Mouse (Mus musculus) limb, embryonic 14.5 days (tissue): Measurements from ENCODE around the gene Ankrd13b. TPM values are rescaled to one million over a fixed set of nuclear protein-coding genes. Genes with fewer than 3 reads are reported as not detected.

Experiments used
- ATAC-seq: fragments of 200-750 bp; cut with Nextera tagmentation; 2 replicates; pipeline ENCODE4 v1.8.0; 2017; ENCODE audit warnings: low read depth, moderate number of reproducible peaks, moderate TSS enrichment; ENCODE audit not compliant: low FRiP score
- DNase-seq: peaks from one replicate; pipeline ENCODE4 v3.0.0-alpha.2; 2015; ENCODE audit warnings: low spot score
- H3K27ac ChIP-seq: fragments of 300-500 bp; sonication (generic); replicated peaks from 2 replicates; pipeline ENCODE4 v1.5.1; 2014; ENCODE audit warnings: low read depth, mild to moderate bottlenecking, low read length, moderate library complexity, mixed read lengths
- H3K27me3 ChIP-seq: fragments of 300-500 bp; sonication (generic); 2 replicates; pipeline ENCODE4 v1.6.1; 2014; ENCODE audit warnings: low read length, mixed read lengths; ENCODE audit not compliant: control insufficient read depth, insufficient read depth
- H3K36me3 ChIP-seq: fragments of 300-500 bp; sonication (generic); 2 replicates; pipeline ENCODE4 v1.6.1; 2014; ENCODE audit warnings: mild to moderate bottlenecking, low read length, moderate library complexity, mixed read lengths; ENCODE audit not compliant: control insufficient read depth, insufficient read depth
- H3K4me1 ChIP-seq: fragments of 300-500 bp; sonication (generic); 2 replicates; pipeline ENCODE4 v1.6.1; 2014; ENCODE audit warnings: antibody characterized with exemption, low read length, mixed read lengths; ENCODE audit not compliant: control insufficient read depth, insufficient read depth
- H3K4me2 ChIP-seq: fragments of 300-500 bp; sonication (generic); replicated peaks from 2 replicates; pipeline ENCODE4 v1.6.1; 2014; ENCODE audit warnings: low read depth, mild to moderate bottlenecking, low read length, moderate library complexity; ENCODE audit not compliant: severe bottlenecking
- H3K4me3 ChIP-seq: fragments of 300-500 bp; sonication (generic); replicated peaks from 2 replicates; pipeline ENCODE4 v1.5.1; 2014; ENCODE audit warnings: low read length
- H3K9ac ChIP-seq: fragments of 300-500 bp; sonication (generic); 2 replicates; pipeline ENCODE4 v1.6.1; 2014; ENCODE audit warnings: mild to moderate bottlenecking, low read depth, low read length, moderate library complexity; ENCODE audit not compliant: severe bottlenecking
- H3K9me3 ChIP-seq: fragments of 300-500 bp; sonication (generic); 2 replicates; pipeline ENCODE4 v1.6.1; 2016; ENCODE audit warnings: low read length; ENCODE audit not compliant: control insufficient read depth
- POLR2A ChIP-seq: fragments of 200-500 bp; IDR thresholded peaks from 2 replicates; pipeline ENCODE4 v1.8.0; 2012; ENCODE audit warnings: inconsistent platforms, mild to moderate bottlenecking, moderate library complexity, borderline replicate concordance; ENCODE audit not compliant: insufficient read depth, insufficient read length; ENCODE audit errors: extremely low read depth
- WGBS: fragments of 180-500 bp; shearing (Covaris S2); extraction: QIAGEN DNeasy Blood & Tissue Kit; methylation state at CpG from one replicate; pipeline ENCODE4 v1.1.7; 2014; 5-methylcytosine and 5-hydroxymethylcytosine counted together
- polyA plus RNA-seq, 2 experiments: library from polyadenylated mRNA; depleted of rRNA in 1 of 2; stranded (reverse) in 1 of 2; unstranded in 1 of 2; fragments of >200 nt; fragmentation: Nextera tagmentation in 1 of 2; extraction: Ambion mirVana in 1 of 2; gene quantifications; 2 replicates each; pipeline versions ENCODE4 v1.2.1 to v1.2.3; 2012 to 2014

Ankrd13b gene
- polyA plus RNA-seq, 2 experiments: 13.9 to 98.1 TPM

GRCm38 (mm10) chr11:77502481-77502880, 13.0 kb upstream of the Ankrd13b start:
- Histone ChIP-seq H3K9ac (no peak overlapping the region), H3K4me2 (no peak overlapping the region), H3K27me3 (no peaks in the 10 kb centered on the region), H3K4me3 (no peak overlapping the region), H3K9me3 (no peaks in the 10 kb centered on the region), H3K4me1 (peaks cover under 1% of the 10 kb centered on the region), H3K27ac (no peak overlapping the region), H3K36me3 (peaks cover 82% of the 10 kb centered on the region)
- TF ChIP-seq POLR2A: no peak
- ATAC-seq: no peak
- 82% methylated on average over 6 of the region's 6 CpGs for WGBS
- DNase-seq: no peak

- TF ChIP-seq POLR2A: no peak
- DNase-seq: no peak
- Histone ChIP-seq H3K9ac (no peak overlapping the region), H3K27ac (no peak overlapping the region), H3K36me3 (peaks cover 77% of the 10 kb centered on the region), H3K4me1 (peaks cover 6% of the 10 kb centered on the region), H3K4me2 (no peak overlapping the region), H3K9me3 (no peaks in the 10 kb centered on the region), H3K27me3 (no peaks in the 10 kb centered on the region), H3K4me3 (no peak overlapping the region)
- ATAC-seq: no peak
- 91% methylated on average over 4 of the region's 4 CpGs for WGBS
Measured at GRCm38 (mm10) chr11:77501971-77502370, 12.5 kb upstream of the Ankrd13b start.

GRCm38 (mm10) chr11:77501392-77501791, 11.9 kb upstream of the Ankrd13b start:
- Histone ChIP-seq H3K4me2 (no peak overlapping the region), H3K27me3 (no peaks in the 10 kb centered on the region), H3K36me3 (peaks cover 71% of the 10 kb centered on the region), H3K4me1 (peaks cover 8% of the 10 kb centered on the region), H3K27ac (no peak overlapping the region), H3K9ac (no peak overlapping the region), H3K4me3 (no peak overlapping the region), H3K9me3 (no peaks in the 10 kb centered on the region)
- ATAC-seq: peak; percentile 43; the same call in 1 of the 2 replicates
- 28% methylated on average over 4 of the region's 5 CpGs for WGBS
- DNase-seq: peak; percentile 80
- no peak for TF ChIP-seq POLR2A

GRCm38 (mm10) chr11:77500361-77501325, 11.2 kb upstream of the Ankrd13b start:
- ATAC-seq: no peak
- Histone ChIP-seq H3K9me3 (no peaks in the 10 kb centered on the region), H3K9ac (no peak overlapping the region), H3K4me1 (peaks cover 11% of the 10 kb centered on the region), H3K4me3 (no peak overlapping the region), H3K27me3 (no peaks in the 10 kb centered on the region), H3K36me3 (peaks cover 64% of the 10 kb centered on the region), H3K4me2 (no peak overlapping the region), H3K27ac (no peak overlapping the region)
- 79% methylated on average over 16 of the region's 17 CpGs for WGBS
- no peak for TF ChIP-seq POLR2A
- no peak for DNase-seq

GRCm38 (mm10) chr11:77499354-77499753, 9.9 kb upstream of the Ankrd13b start:
- no peak overlapping the region for H3K4me2 ChIP-seq
- no peak for TF ChIP-seq POLR2A
- peaks cover 21% of the 10 kb centered on the region for H3K4me1 ChIP-seq
- no peaks in the 10 kb centered on the region for H3K9me3 ChIP-seq
- no peaks in the 10 kb centered on the region for H3K27me3 ChIP-seq
- no peak for DNase-seq
- WGBS: 88% methylated on average over 7 of the region's 7 CpGs
- no peak for ATAC-seq
- H3K36me3 ChIP-seq: peaks cover 51% of the 10 kb centered on the region
- no peak overlapping the region for H3K4me3 ChIP-seq
- no peak overlapping the region for H3K9ac ChIP-seq
- H3K27ac ChIP-seq: no peak overlapping the region
